Mouse (Mus musculus): ENCODE measurements around the gene Tor4a.

Tor4a gene

GRCm38 (mm10) chr2:25224766-25225752 is 28.4 kb upstream of the Tor4a start:
- peak; percentile 99 for DNase-seq (ENCODE audit: low read depth, low spot score)

- DNase-seq (ENCODE audit: low read depth, low spot score), result no peak
Observed at GRCm38 (mm10) chr2:25224492-25224765, 27.7 kb upstream of the Tor4a start, which contains the start of gene Tubb4b. Tubb4b (minus strand) TSS chr2:25224702.

- DNase-seq (ENCODE audit: low read depth, low spot score), result no peak
Observed at GRCm38 (mm10) chr2:25223681-25224491, 27.2 kb upstream of the Tor4a start.

GRCm38 (mm10) chr2:25221331-25221772 is 24.7 kb upstream of the Tor4a start:
- no peak for DNase-seq (ENCODE audit: low read depth, low spot score)

- DNase-seq (ENCODE audit: low read depth, low spot score), result no peak
Observed at GRCm38 (mm10) chr2:25218445-25218844, 21.8 kb upstream of the Tor4a start, which contains the start of gene Fam166a. Fam166a (plus strand) TSS chr2:25218745.

GRCm38 (mm10) chr2:25217666-25218065 is 21.0 kb upstream of the Tor4a start:
- no peak for DNase-seq (ENCODE audit: low read depth, low spot score)

GRCm38 (mm10) chr2:25214444-25214843 is 17.8 kb upstream of the Tor4a start, which contains the start of gene Stpg3:
Stpg3 (minus strand) TSS chr2:25214637.
- no peak for DNase-seq (ENCODE audit: low read depth, low spot score)

- no peak for DNase-seq (ENCODE audit: low read depth, low spot score)
Observed at GRCm38 (mm10) chr2:25213266-25213865, 16.7 kb upstream of the Tor4a start.

- peak; percentile 88 for DNase-seq (ENCODE audit: low read depth, low spot score)
Observed at GRCm38 (mm10) chr2:25211121-25211670, 14.5 kb upstream of the Tor4a start, which contains the start of gene Nelfb. Nelfb (minus strand) TSS chr2:25211489.

GRCm38 (mm10) chr2:25210686-25211085 is 14.0 kb upstream of the Tor4a start:
- no peak for DNase-seq (ENCODE audit: low read depth, low spot score)

GRCm38 (mm10) chr2:25207593-25207992 is 10.9 kb upstream of the Tor4a start:
- DNase-seq (ENCODE audit: low read depth, low spot score), result no peak

- no peak for DNase-seq (ENCODE audit: low read depth, low spot score)
Observed at GRCm38 (mm10) chr2:25203631-25204214, 7.0 kb upstream of the Tor4a start.

- DNase-seq (ENCODE audit: low read depth, low spot score), result no peak
Observed at GRCm38 (mm10) chr2:25200631-25201030, 3.9 kb upstream of the Tor4a start.

GRCm38 (mm10) chr2:25197946-25198345 is 1.3 kb upstream of the Tor4a start:
- no peak for DNase-seq (ENCODE audit: low read depth, low spot score)

GRCm38 (mm10) chr2:25197191-25197590 is 505 bp upstream of the Tor4a start:
- no peak for DNase-seq (ENCODE audit: low read depth, low spot score)

- no peak for DNase-seq (ENCODE audit: low read depth, low spot score)
Observed at GRCm38 (mm10) chr2:25195211-25196156, 1.2 kb downstream of the Tor4a start.

- no peak for DNase-seq (ENCODE audit: low read depth, low spot score)
Observed at GRCm38 (mm10) chr2:25194486-25195171, 2.1 kb downstream of the Tor4a start.

GRCm38 (mm10) chr2:25194006-25194405 is 2.7 kb downstream of the Tor4a start:
- DNase-seq (ENCODE audit: low read depth, low spot score), result no peak

- DNase-seq (ENCODE audit: low read depth, low spot score), result peak; percentile 88
Observed at GRCm38 (mm10) chr2:25193330-25193770, 3.3 kb downstream of the Tor4a start.
